Mouse (Mus musculus) cerebellum, adult 2 months (tissue): ENCODE measurements at regions not wholly inside any gene's neighbourhood (a gene's known extent, or its start where the extent isn't known, plus 50 kb on each side); places are given as distances from the start of the nearest gene placed in this dataset.

Experiments
- CTCF ChIP-seq: fragments of 200-500 bp; IDR thresholded peaks from 2 replicates; pipeline ENCODE4 v1.5.1; 2011; ENCODE audit warnings: low read depth, mild to moderate bottlenecking, control low read depth, low read length, moderate library complexity, borderline replicate concordance; ENCODE audit not compliant: insufficient read depth
- POLR2A ChIP-seq: fragments of 200-500 bp; IDR thresholded peaks from 2 replicates; pipeline ENCODE4 v1.6.1; 2011; ENCODE audit warnings: low read length, control low read depth, borderline replicate concordance; ENCODE audit not compliant: insufficient read depth

DNA sequence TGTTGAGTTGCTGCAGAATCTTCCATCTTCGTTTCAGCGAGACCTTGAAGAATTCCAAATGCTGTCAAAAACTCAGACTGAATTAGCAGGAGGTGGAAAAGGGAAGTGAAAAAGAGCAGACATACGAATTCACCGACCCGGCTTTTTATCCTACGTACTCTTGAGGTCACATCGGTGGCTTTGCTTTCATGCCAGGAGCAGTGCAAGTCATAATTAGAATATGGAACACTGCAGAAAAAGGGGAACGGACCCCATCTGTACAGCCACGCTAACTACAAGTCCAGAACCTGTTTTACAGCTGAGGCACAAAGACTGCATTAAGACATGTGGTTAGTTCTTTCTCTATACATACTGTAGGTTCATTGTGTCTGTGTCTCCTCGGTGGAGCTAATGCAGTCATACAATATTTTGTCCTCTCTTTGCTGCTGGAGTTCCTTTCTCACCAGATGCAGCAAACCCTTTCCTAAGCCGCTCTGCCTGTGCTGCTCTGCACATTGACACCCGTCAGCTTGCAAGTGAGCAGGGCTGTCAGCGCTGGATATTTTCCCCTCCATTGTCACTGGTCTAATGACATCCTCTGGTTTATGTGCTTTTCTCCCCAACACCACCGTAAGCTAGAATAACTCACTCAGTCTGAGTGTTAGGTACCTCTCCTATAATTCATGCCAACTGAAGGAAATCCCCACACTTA, 276.9 kb upstream of the Meox2 start:
- no peak for TF ChIP-seq CTCF
- TF ChIP-seq POLR2A = no peak
